Mouse (Mus musculus) neutrophil, adult 5-6 weeks (primary cell): ENCODE measurements around the gene Slc35a3. TPM values are rescaled to one million over a fixed set of nuclear protein-coding genes. Genes with fewer than 3 reads are reported as not detected.
A peak's percentile ranks its signal among the peaks of the same experiment; 100 is the strongest.
"Not testable (repeated sequence)": the region's sequence is repeated elsewhere in the genome, so short reads cannot be mapped to it uniquely, and the experiment has no call there.

Source experiments
- ATAC-seq: fragments of 151-379, 151-347 bp; 2 replicates; pipeline ENCODE4 v1.8.0; 2017; ENCODE audit warnings: mild to moderate bottlenecking, moderate TSS enrichment; ENCODE audit not compliant: insufficient number of reproducible peaks, poor library complexity, low FRiP score, severe bottlenecking; ENCODE audit errors: extremely low read depth
- total RNA-seq: library from RNA; stranded (forward); fragments of 200-1000 nt; gene quantifications from 2 replicates; pipeline ENCODE4 v1.2.3, GENCODE M21; 2017

Slc35a3 gene
- 34.6 and 40.2 TPM in 2 replicates for total RNA-seq

DNA sequence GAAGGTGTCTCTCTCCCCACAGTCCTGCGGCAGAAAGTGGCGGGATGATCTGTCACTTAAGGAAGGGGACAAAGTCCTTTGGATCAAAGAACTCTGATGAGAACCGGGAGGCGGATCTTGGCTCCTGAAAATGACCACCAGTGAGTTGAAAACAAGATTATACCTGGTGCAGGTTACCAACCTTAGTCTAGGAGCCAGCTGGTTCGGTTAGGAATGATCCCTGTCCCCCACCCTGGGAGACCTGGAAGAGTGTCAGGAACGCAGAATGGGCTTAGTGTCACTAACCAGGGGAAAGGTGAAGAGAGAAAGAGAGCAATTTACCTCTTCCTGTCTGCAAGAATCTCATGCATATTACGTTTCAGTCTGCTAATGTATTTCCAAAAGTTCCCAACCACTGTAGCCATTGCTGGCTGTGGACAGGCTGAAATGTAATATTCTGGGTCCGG is at the start of gene Slc35a3:
Slc35a3 (minus strand) TSS at position 396 of the 446 bp plus-strand sequence.
- no peak for ATAC-seq

DNA sequence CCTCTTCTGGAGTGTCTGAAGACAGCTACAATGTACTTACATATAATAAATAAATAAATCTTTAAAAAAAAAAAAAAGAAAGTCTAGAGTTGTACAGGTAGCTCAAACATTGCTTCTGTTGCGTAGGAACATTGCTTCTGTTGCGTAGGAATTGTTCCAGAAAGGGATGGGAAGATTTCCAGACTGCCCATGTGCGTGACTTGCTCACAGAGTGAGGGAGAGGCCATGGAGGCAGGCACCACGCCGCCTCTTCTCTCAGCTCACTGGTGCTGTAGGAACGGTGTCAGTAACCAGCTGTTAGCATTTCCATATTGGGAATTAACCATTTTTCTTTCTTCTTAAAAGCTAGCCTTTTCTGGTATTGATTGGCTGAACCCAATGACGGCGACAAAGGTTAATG is 40.2 kb upstream of the Slc35a3 start:
- no peak for ATAC-seq

DNA sequence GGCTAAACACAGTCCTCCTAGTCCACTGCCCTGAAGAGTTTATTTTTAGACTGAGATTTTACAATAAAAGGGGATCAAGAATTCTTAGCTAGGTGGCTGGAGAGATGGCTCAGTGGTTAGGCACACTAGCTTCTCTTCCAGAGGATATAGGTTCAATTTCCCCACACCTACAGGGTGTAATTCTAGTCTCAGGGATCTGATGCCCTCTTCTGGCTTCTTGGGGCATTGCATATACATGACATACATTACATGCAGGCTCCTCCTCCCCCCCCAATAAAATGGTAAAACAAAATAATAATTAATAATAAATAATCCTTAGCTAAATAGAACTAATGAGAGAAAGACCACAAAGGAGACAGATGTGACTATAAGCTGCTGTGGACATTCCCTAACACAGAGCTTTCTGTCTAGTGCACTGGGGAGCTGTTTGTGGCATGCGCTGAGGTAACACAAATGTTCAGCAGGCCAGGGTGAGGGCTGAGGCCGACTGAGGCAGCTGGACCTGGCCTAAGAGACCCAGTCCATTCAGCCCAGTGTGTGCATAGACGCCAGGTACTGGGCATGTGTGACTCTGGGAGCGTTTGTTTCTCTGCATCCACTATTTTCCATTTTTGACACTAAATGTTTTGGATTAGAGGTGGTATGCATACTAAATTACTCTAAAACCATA is 38.7 kb upstream of the Slc35a3 start:
- ATAC-seq = peak; percentile 66; the same call in 1 of the 2 replicates

DNA sequence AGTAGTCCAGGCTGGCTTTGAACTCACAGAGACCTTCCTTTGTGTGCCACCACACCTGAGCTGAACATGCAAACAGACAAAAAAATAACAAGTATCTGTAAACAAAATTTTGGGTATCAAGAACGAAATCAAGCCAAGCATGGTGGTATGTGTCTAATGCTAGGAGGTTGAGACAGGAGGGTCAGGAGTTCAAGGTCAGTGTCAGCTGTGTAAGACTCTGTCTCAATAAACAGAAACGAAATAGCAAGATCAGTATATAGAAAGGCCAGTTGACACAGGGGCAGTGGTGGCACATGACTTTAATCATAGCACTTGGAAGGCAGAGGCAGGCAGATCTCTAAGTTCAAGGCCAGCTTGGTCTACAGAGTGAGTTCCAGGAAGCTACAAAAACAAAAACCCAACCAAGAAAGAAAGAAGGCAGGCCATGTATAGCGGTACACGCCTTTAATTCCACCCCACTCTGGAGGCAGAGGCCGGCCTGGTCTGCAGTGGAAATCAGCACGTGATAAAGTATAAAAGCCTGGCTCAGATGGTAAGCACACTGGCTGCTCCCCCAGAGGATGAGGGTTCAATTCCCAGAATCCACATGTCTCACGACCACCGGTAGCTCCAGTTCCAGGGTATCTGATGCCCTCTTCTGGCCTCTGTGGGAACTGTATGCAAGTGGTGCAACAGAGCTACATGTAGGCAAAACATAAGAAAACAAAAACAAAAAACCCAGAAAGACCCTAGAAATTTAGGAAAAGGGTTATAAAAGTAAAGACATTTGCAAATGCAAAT is 36.0 kb upstream of the Slc35a3 start:
- no peak for ATAC-seq

DNA sequence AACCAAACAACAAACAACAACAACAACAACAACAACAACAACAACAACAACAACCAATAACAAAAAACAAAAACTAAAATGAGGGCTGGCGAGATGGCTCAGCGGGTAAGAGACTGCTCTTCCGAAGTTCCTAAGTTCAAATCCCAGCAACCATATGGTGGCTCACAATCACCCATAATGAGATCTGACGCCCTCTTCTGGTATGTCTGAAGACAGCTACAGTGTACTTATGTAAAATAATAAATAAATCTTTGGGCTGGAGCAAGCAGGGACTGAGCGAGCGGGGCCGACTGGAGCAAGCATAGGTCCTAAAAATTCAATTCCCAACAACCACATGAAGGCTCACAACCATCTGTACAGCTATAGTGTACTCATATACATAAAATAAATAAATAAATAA is 35.0 kb upstream of the Slc35a3 start:
- ATAC-seq = not testable (repeated sequence)

DNA sequence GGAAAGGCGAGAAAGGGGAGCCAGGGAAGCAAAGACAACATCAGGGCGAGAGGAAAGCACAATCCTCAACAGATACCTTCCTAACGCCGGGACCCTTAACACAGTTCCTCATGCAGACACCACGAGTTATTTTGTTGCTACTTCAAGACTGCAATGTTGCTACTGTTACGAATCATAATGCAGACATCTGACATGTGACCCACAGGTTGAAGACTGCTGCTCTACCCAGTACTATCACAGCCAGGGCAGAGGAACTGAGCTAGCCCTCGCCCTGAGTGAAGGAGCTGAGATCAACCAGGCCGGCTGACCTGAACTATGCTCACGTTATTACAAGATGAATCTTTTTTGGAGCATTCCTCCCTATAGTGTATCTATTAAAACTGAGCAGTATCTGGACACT is 28.3 kb upstream of the Slc35a3 start:
- no peak for ATAC-seq

DNA sequence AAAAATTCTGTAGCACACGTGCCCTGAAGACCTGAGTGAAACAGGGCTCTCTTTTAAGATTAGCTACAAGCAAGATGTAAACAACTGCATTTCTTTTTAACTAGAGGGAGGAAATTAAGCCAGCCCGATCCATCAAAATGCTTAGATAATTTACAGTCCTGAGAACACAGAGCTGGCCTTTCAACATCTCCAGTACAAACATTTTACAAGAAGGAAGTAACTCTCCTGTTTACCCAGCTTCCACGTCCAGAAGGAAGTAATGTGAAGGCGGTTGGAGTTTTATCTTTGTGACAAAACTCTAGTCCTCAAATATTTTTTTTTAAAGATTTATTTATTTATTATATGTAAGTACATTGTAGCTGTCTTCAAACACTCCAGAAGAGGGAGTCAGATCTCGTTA is 27.5 kb upstream of the Slc35a3 start:
- no peak for ATAC-seq

DNA sequence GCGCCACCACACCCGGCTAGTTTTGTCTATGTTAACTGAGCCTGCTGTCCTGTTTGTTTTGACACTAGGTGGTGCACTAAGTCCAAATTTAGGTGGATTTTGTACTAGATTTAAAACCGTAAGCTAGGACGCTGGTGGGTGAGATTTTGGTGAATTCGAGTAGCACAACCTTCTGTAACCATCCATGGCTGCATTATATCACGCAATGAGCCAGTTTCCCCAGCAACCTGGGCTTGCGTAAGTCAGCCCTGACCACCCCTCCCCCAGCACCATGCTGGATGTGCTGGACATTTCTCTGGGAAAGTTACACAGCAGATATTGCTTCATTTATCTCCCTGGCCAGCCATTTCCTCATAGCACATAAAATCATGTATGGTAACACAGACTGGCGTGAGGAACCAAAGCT is 24.7 kb upstream of the Slc35a3 start:
- ATAC-seq = no peak

DNA sequence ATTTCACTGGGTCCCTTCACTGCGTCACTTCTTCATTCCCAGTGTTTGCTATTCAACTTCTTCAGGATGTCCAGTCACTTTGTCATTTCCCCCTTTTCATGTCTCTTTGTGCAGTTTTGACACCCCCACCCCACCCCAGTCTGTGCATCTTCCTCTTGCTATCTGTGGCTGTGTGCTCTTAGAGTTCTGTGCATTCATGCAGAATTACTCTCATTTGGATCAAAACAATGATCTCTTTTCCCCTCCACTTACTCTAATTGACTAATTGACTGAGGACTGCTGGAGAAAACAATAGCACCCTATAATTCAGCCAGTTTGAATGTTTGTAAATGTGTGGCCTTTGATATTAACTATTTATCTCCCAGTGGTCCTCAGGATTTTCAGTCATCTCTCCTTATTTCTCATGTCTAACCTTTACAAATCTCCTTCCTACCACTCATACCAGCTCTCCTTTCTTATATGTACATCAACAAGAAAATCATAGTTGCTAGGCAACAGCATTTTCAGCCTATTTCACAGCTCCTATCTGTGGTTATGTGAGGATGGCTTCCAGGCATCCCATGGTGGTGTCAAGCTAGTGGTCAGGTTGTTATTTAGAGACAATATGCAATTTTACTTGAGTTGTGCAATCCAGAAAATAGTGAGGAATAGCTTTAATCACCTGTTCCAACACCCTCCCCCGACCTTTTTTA is 17.0 kb upstream of the Slc35a3 start:
- no peak for ATAC-seq

DNA sequence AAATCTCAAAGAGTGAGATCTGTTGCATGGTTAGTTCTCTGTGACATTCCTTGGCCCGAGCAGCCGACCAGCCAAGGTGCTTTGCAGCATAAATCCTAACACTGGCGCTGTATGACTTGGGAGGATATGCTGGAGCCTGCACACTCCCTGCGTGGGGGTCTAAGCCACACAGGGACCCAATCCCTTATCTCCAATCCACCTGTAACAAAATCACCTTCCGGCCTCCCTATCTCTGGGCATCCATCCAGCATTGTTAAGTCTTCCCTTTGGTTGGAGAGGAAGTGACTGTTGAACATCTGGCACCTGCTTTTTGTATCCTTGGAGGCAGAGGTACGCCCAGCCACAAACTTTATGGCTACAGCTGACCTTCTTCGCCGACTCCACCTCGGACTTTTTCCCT is 14.2 kb upstream of the Slc35a3 start:
- no peak for ATAC-seq

DNA sequence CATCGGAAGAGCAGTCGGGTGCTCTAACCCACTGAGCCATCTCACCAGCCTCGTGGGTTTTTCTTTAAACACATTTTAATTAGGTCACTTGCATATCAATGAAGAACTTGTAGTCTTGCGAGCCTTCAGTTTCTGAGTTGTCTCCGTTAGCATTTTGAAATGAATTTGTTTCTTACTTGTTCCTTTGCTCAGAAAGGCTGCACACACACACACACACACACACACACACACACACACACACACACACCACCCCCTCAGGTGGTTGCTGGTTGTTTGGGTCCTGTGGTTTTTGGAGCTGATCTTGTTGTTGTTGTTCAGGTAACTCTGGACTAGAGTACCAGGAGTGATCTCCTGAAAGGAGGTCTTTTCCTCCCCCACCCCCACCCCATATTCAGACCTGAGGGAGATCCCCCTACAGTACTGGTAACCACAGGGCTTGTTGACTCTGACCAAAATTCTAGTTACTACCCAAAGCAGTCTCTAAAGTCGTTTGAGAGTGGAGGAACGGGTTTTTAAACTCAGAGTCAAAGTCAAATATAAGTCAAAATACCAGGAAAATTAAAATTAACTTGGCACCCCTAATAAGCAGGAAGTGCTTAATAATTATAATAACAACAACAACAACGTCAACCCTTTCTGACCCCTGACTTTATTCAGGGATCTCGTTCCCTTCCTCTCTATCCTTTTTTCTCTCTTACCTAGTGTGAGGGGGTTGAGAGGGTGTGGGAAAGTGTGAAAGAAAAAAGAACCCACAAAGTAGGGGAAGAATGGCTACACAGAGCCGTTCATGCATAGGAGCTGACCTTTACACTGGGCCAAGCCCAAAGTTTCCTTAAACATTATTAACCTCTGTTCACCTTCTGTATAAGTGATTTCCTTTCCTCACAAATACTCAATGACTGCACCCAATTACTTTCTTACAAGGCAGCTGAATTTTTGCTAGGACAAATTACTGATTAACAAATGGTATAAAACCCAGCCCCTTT is 11.2 kb upstream of the Slc35a3 start:
- no peak for ATAC-seq

DNA sequence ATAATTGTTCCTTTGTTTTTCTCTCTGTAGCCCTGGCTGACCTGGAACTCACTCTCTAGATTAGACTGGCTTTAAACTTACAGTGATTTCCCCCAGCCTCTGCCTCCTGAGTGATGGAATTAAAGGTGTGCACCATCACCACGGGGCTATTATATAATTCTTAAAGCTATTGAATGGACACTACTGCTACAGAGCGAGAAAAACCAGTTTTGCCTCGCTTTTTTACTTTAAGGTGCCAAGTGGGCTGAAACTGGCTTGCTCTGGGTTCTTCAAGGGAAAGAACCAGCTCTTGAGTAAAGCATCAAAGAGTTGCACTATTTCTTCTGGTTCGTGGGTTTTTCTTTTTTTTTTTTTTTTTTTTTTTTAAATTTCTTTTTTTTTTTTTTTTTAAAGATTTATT is 10.3 kb upstream of the Slc35a3 start:
- ATAC-seq = no peak

DNA sequence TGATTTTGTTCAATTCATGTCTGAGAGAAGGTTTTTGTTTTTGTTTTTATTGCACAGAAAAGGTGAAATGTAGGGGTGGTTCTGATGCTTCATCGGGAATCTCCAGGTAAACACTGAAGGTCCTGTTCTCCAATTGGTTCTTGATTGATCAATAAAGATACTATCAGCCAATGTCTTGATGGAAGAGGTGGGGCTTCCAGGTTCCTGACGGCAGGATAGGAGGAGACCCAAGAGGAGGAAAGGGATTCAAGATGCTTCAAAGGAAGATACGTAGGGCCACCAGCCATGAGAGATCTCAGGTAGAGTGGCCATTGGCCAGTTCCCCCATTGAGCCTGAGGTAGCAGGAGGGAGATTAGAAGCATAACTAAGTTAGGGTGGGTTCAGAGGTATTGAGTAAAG is 6.3 kb upstream of the Slc35a3 start:
- ATAC-seq = no peak

DNA sequence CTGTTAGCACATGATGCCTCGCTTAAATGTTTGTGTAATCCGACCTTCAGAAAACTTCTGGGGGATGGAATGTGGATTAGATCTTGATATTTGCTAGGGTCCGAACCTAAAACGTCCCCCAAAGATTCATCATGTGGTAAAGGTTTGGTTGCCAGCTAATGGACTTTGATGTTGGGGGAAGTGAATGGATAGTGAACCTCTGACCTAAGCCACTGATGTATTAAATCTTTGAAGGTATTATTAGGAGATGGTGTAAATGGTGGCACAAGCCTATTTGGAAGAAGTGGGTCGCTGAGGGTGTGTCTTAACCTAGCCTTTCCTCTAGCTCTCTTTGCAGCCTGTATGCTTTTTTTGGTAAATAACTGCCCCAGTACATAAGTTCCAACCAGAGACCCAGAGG is 400 bp upstream of the Slc35a3 start:
- ATAC-seq = no peak

DNA sequence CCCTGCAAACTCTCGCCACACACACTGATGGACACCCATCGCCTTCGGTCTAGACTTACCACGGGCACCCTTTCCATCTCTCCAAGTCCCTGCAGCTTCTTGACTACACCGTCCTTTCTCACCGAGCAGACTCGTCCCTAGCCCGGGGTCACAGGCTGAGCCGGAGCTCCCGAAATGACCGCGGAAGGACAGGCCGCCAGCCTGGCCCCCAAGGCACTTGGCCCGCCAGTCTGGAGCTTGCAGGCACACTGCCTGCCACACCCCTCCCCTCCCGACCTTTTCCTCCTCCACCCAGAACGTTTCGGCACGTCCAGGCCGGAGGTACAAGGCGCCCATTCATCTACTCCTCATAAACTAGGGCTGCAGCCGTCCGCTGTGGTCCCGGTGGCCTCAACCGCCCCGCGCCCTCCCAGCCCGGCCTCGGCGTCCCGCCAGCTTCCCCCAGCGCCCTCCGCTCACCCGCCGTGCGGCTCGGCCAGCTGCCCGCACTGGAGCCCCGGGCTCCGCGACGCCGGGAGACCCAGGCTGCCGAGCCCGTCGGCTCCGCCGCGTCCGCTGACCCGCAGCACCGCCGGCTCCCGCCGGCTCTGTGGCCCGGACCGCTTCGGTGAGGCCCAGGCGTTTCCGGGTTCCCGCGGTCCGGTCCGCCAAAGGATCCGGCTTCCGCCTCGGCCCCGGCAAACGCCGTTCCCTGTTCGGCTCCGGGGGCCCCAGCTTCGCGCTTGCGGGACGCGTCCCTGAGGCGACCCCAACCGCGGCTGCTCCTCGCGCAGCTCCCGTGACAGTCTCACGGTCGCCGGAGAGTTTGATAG is 801 bp downstream of the Slc35a3 start:
- peak; percentile 75 for ATAC-seq

DNA sequence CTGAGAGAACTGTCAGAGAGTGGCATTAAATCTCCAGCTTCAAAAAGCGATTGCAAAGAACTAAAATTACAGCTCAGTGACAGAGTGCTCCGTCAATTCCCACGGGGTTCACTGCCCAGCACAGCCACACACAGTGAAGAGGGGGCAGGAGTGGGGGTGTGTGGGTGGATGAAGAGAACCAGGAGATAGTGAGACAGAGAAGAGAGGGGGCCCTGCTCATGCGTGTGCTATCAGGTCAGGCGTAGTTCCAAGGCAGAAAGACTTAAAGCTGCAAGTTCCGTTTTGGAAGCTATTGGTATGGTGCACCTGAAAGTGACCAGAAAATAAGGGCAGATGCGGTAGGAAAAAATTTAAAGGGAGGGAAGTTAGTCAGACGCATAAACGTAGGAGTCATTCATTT is 1.7 kb downstream of the Slc35a3 start:
- 0 out of 2 replicates have a peak, but pooled peaks have one; percentile 14 for ATAC-seq

DNA sequence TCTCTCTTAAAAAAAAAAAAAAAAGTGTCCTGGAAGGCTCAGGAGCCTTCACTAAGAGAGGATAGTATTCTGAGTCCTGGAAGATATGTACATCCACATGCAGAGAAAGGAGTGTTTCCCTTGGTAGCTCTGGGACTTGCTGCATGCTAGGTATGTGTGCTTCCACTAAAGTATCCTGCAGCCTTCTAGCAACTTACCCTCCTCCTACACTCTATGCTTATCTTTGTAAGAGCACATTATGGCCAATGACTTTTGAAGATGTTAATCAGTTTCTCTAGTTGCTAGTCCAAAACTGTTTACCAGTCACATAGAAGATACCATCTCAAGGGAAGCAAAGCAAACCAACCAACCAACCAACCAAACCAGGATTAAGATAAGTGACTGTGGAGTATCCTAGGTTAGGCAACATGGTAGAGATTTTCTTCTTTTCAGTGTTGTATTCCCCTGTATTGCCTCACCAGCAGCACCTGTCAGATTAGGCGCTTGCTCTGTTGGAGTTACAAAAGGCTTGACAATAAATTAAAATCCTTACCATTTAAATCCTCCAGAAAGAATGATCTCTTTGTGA is 6.9 kb downstream of the Slc35a3 start:
- no peak for ATAC-seq

DNA sequence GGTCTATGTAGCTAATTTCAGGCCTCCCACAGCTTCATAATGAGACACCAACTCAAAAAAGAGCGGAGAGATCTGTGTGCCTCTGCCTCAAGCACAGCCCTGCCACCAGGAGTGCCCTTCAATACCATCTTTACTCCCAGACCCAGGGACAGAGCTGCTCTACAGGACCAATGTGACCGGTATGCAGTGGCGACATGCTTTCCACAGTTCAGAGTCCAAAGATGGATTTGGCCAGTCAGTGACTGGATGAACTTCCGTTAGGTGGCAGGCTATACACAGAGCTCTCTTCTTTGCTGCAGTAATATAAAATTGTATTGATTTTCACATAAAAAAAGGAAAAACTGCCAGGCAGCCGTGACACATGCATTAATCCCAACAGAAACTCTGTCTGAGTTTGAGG is 8.8 kb downstream of the Slc35a3 start:
- ATAC-seq = no peak
